Mouse (Mus musculus) small intestine, adult 2 months (tissue): ENCODE data around the gene Itgb3.

Experiments
- CTCF ChIP-seq: fragments of 200-500 bp; IDR thresholded peaks from 2 replicates; pipeline ENCODE4 v1.5.1; 2012; ENCODE audit warnings: low read depth, mild to moderate bottlenecking, control low read depth, inconsistent platforms, low read length, moderate library complexity, mixed read lengths; ENCODE audit not compliant: insufficient replicate concordance, insufficient read length; ENCODE audit errors: extremely low read depth
- POLR2A ChIP-seq: fragments of 200-500 bp; IDR thresholded peaks from 2 replicates; pipeline ENCODE4 v1.6.1; 2012; ENCODE audit warnings: low read depth, mild to moderate bottlenecking, control low read depth, inconsistent platforms, low read length, moderate library complexity

DNA sequence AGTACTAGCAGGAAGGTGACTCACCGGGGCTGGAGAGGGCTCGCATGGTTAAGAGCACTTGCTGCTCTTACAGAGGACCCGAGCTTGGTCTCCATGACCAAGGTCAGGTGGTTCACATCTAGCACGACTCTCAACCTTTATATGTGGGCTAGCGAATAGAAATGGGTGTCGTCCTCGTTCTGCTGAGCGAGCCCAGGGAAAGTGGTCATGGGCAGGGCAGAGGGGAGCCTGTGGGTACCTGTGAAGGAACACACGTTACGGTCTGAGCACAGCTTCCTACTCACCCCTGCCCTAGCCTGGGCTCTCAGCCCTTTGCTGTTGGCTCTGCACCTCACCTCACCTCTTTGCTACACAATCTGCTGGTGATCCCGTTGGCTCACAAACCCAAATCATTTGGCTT is 54.8 kb downstream of the Itgb3 start:
- TF ChIP-seq POLR2A = no peak
- TF ChIP-seq CTCF = no peak
